Mouse (Mus musculus): ENCODE results near the gene Casc3. TPM values are rescaled to one million over a fixed set of nuclear protein-coding genes. Genes with fewer than 3 reads are reported as not detected.

Gene Casc3
- 10 to 100 TPM in 2 of 3 experiments, 1 to 10 TPM in 1; 8.7 to 14.8 (median 11.6) TPM for polyA plus RNA-seq (2017; shearing (Covaris generic))

- no peak for ATAC-seq
Observed at GRCm38 (mm10) chr11:98804605-98805004, at the start of gene Casc3. Gene Casc3 (plus strand): TSS chr11:98804905.

GRCm38 (mm10) chr11:98755726-98756380, 48.9 kb upstream of the Casc3 start:
- no peak for ATAC-seq

GRCm38 (mm10) chr11:98756711-98757110, 48.0 kb upstream of the Casc3 start:
- no peak for ATAC-seq

GRCm38 (mm10) chr11:98761939-98762338, 42.8 kb upstream of the Casc3 start:
- no peak for ATAC-seq

GRCm38 (mm10) chr11:98762756-98763501, 41.8 kb upstream of the Casc3 start:
- ATAC-seq, result no peak

- no peak for ATAC-seq
Observed at GRCm38 (mm10) chr11:98763502-98763861, 41.2 kb upstream of the Casc3 start.

- ATAC-seq, result no peak
Observed at GRCm38 (mm10) chr11:98764091-98764490, 40.6 kb upstream of the Casc3 start.

- no peak for ATAC-seq
Observed at GRCm38 (mm10) chr11:98764746-98765145, 40.0 kb upstream of the Casc3 start.

GRCm38 (mm10) chr11:98765421-98766309, 39.0 kb upstream of the Casc3 start:
- no peak for ATAC-seq

- ATAC-seq, result no peak
Observed at GRCm38 (mm10) chr11:98766346-98766745, 38.4 kb upstream of the Casc3 start.

GRCm38 (mm10) chr11:98766816-98767215, 37.9 kb upstream of the Casc3 start:
- no peak for ATAC-seq

- no peak for ATAC-seq
Observed at GRCm38 (mm10) chr11:98767276-98767675, 37.4 kb upstream of the Casc3 start.

- ATAC-seq, result no peak
Observed at GRCm38 (mm10) chr11:98767713-98768112, 37.0 kb upstream of the Casc3 start.

GRCm38 (mm10) chr11:98768127-98769006, 36.3 kb upstream of the Casc3 start:
- no peak for ATAC-seq

- no peak for ATAC-seq
Observed at GRCm38 (mm10) chr11:98769007-98769954, 35.4 kb upstream of the Casc3 start.

GRCm38 (mm10) chr11:98770096-98770975, 34.4 kb upstream of the Casc3 start:
- ATAC-seq, result no peak

GRCm38 (mm10) chr11:98771131-98771530, 33.6 kb upstream of the Casc3 start:
- ATAC-seq, result no peak

- no peak for ATAC-seq
Observed at GRCm38 (mm10) chr11:98771844-98772525, 32.7 kb upstream of the Casc3 start.

- no peak for ATAC-seq
Observed at GRCm38 (mm10) chr11:98772667-98773171, 32.0 kb upstream of the Casc3 start.

Measured in inflammation-experienced regulatory T-cells, adult 6 months (primary cell).